Mouse (Mus musculus) monocyte, adult 59 days (primary cell): ENCODE measurements around the gene Olfr1238. TPM values are rescaled to one million over a fixed set of nuclear protein-coding genes. Genes with fewer than 3 reads are reported as not detected.

Experiments
- total RNA-seq, 2 experiments: library from RNA; stranded (reverse); gene quantifications; one replicate each; pipeline ENCODE4 v1.2.4; 2023

Olfr1238 gene
- total RNA-seq, result not detected

GRCm38 (mm10) chr2:89409576-89409975 is at the start of gene Olfr1238:
TSS of gene Olfr1238 (minus strand) at chr2:89409676.

GRCm38 (mm10) chr2:89442900-89443299 is 33.4 kb upstream of the Olfr1238 start, which contains the start of gene Olfr1240:
TSS of gene Olfr1240 (minus strand) at chr2:89443000.

GRCm38 (mm10) chr2:89420307-89420706 is 10.8 kb upstream of the Olfr1238 start, which contains the start of gene Olfr1239:
TSS of gene Olfr1239 (minus strand) at chr2:89420407.

DNA sequence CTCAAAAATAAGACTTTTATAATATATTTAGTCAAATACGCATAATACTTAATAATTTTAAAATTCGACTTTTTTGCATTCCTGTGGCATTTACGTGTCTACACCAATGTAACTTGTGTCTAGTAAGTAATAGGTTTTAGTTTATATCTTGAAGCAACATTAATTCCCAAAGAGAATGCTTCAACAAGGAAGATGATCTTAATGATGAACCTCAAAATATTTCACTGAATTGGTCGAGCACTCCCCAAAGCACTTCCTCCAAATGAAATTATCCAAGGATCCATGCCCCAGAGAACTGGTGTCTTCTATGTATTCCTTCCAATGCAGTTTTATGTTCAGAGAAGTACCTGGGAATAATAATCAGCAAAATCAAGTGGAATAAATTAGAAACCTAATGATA is 44.7 kb downstream of the Olfr1238 start, which contains the start of gene Olfr1234:
Olfr1234 (minus strand) TSS at position 101 of the 400 bp plus-strand sequence.

Other genes with a start within 250 kb of the Olfr1238 start
- not detected for gene Olfr1224-ps1, start 245.6 kb downstream of the Olfr1238 start, total RNA-seq
- gene Olfr1225, start 235.0 kb downstream of the Olfr1238 start, total RNA-seq, result not detected
- not detected for gene Olfr1226, start 209.6 kb downstream of the Olfr1238 start, total RNA-seq
- gene Olfr1228, start 155.6 kb downstream of the Olfr1238 start, total RNA-seq, result not detected
- gene Olfr1229, start 121.7 kb downstream of the Olfr1238 start, total RNA-seq, result not detected
- gene Olfr1230, start 112.4 kb downstream of the Olfr1238 start, total RNA-seq, result not detected
- not detected for gene Olfr1231, start 102.6 kb downstream of the Olfr1238 start, total RNA-seq
- not detected for gene Olfr1232, start 80.0 kb downstream of the Olfr1238 start, total RNA-seq
- not detected for gene Olfr1233, start 67.3 kb downstream of the Olfr1238 start, total RNA-seq
- gene Olfr1234, start 44.8 kb downstream of the Olfr1238 start, total RNA-seq, result not detected
- gene Olfr1239, start 10.7 kb upstream of the Olfr1238 start, total RNA-seq, result not detected
- not detected for gene Olfr1240, start 33.3 kb upstream of the Olfr1238 start, total RNA-seq
- gene Olfr1241, start 77.5 kb upstream of the Olfr1238 start, total RNA-seq, result not detected
- gene Olfr1242, start 88.7 kb upstream of the Olfr1238 start, total RNA-seq, result not detected
- not detected for gene Olfr1243, start 121.8 kb upstream of the Olfr1238 start, total RNA-seq
- gene Olfr1245, start 168.8 kb upstream of the Olfr1238 start, total RNA-seq, result not detected
- gene Olfr1246, start 183.5 kb upstream of the Olfr1238 start, total RNA-seq, result not detected
- gene Olfr1247, start 204.5 kb upstream of the Olfr1238 start, total RNA-seq, result under 1 TPM; 0.10 to 0.15 TPM
- gene Olfr1248, start 208.6 kb upstream of the Olfr1238 start, total RNA-seq, result not detected
- not detected for gene Olfr1249, start 225.3 kb upstream of the Olfr1238 start, total RNA-seq